Mouse (Mus musculus): ENCODE results near the gene Astl. TPM values are rescaled to one million over a fixed set of nuclear protein-coding genes. Genes with fewer than 3 reads are reported as not detected.

The Astl gene
- polyA plus RNA-seq, 1 experiment, result not detected

- TF ChIP-seq POLR2A (IDR thresholded peaks at IDR 0.05; ENCODE audit: borderline replicate concordance, control insufficient read depth, low read depth, low read length) (no peak), CTCF (IDR thresholded peaks at IDR 0.05; ENCODE audit: control insufficient read depth, insufficient read depth, low read length) (no peak)
- WGBS, result 22% methylated on average over 6 of the region's 6 CpGs
- H3K27ac ChIP-seq (ENCODE audit: control insufficient read depth, insufficient read depth, low read depth, low read length, poor library complexity), result peak overlapping the region; percentile 76
Observed at GRCm38 (mm10) chr2:127314467-127315154, 23.8 kb upstream of the Astl start.

GRCm38 (mm10) chr2:127315155-127315470, 23.3 kb upstream of the Astl start:
- peak overlapping the region; percentile 76 for H3K27ac ChIP-seq (ENCODE audit: control insufficient read depth, insufficient read depth, low read depth, low read length, poor library complexity)
- 94% methylated on average over 1 of the region's 1 CpGs for WGBS
- TF ChIP-seq CTCF (IDR thresholded peaks at IDR 0.05; ENCODE audit: control insufficient read depth, insufficient read depth, low read length), result no peak
- no peak for TF ChIP-seq POLR2A (IDR thresholded peaks at IDR 0.05; ENCODE audit: borderline replicate concordance, control insufficient read depth, low read depth, low read length)
- H3K4me1 ChIP-seq (ENCODE audit: control insufficient read depth, insufficient read depth, low read length), result peaks cover 4% of the 10 kb centered on the region
- H3K4me3 ChIP-seq (replicated peaks; ENCODE audit: control insufficient read depth, low read depth, low read length), result no peak overlapping the region

More at GRCm38 (mm10) chr2:127314467-127315154, 23.8 kb upstream of the Astl start:
- Histone ChIP-seq H3K4me1 (ENCODE audit: control insufficient read depth, insufficient read depth, low read length) (peaks cover 4% of the 10 kb centered on the region), H3K4me3 (replicated peaks; ENCODE audit: control insufficient read depth, low read depth, low read length) (no peak overlapping the region)

- Histone ChIP-seq H3K27ac (ENCODE audit: control insufficient read depth, insufficient read depth, low read depth, low read length, poor library complexity) (no peak overlapping the region), H3K4me1 (ENCODE audit: control insufficient read depth, insufficient read depth, low read length) (peaks cover 3% of the 10 kb centered on the region; the same call in 1 of the 2 replicates), H3K4me3 (replicated peaks; ENCODE audit: control insufficient read depth, low read depth, low read length) (no peak overlapping the region)
- WGBS, result 77% methylated on average over 5 of the region's 5 CpGs
- TF ChIP-seq POLR2A (IDR thresholded peaks at IDR 0.05; ENCODE audit: borderline replicate concordance, control insufficient read depth, low read depth, low read length) (no peak), CTCF (IDR thresholded peaks at IDR 0.05; ENCODE audit: control insufficient read depth, insufficient read depth, low read length) (no peak)
Observed at GRCm38 (mm10) chr2:127316431-127316830, 22.0 kb upstream of the Astl start.

GRCm38 (mm10) chr2:127318136-127318535, 20.3 kb upstream of the Astl start:
- no peak overlapping the region for H3K4me3 ChIP-seq (replicated peaks; ENCODE audit: control insufficient read depth, low read depth, low read length)
- 21% methylated on average over 4 of the region's 4 CpGs for WGBS
- TF ChIP-seq POLR2A (IDR thresholded peaks at IDR 0.05; ENCODE audit: borderline replicate concordance, control insufficient read depth, low read depth, low read length), result no peak
- no peak for TF ChIP-seq CTCF (IDR thresholded peaks at IDR 0.05; ENCODE audit: control insufficient read depth, insufficient read depth, low read length)
- H3K27ac ChIP-seq (ENCODE audit: control insufficient read depth, insufficient read depth, low read depth, low read length, poor library complexity), result no peak overlapping the region
- H3K4me1 ChIP-seq (ENCODE audit: control insufficient read depth, insufficient read depth, low read length), result peaks cover 3% of the 10 kb centered on the region; the same call in 1 of the 2 replicates

GRCm38 (mm10) chr2:127319071-127319470, 19.4 kb upstream of the Astl start:
- Histone ChIP-seq H3K27ac (ENCODE audit: control insufficient read depth, insufficient read depth, low read depth, low read length, poor library complexity) (no peak overlapping the region), H3K4me1 (ENCODE audit: control insufficient read depth, insufficient read depth, low read length) (peaks cover 3% of the 10 kb centered on the region; the same call in 1 of the 2 replicates), H3K4me3 (replicated peaks; ENCODE audit: control insufficient read depth, low read depth, low read length) (no peak overlapping the region)
- 19% methylated on average over 4 of the region's 4 CpGs for WGBS
- TF ChIP-seq CTCF (IDR thresholded peaks at IDR 0.05; ENCODE audit: control insufficient read depth, insufficient read depth, low read length) (no peak), POLR2A (IDR thresholded peaks at IDR 0.05; ENCODE audit: borderline replicate concordance, control insufficient read depth, low read depth, low read length) (no peak)

- no peak overlapping the region for H3K27ac ChIP-seq (ENCODE audit: control insufficient read depth, insufficient read depth, low read depth, low read length, poor library complexity)
- no peak for TF ChIP-seq POLR2A (IDR thresholded peaks at IDR 0.05; ENCODE audit: borderline replicate concordance, control insufficient read depth, low read depth, low read length)
- no peak for TF ChIP-seq CTCF (IDR thresholded peaks at IDR 0.05; ENCODE audit: control insufficient read depth, insufficient read depth, low read length)
- WGBS, result 33% methylated on average over 6 of the region's 6 CpGs
- H3K4me1 ChIP-seq (ENCODE audit: control insufficient read depth, insufficient read depth, low read length), result peaks cover 4% of the 10 kb centered on the region
- no peak overlapping the region for H3K4me3 ChIP-seq (replicated peaks; ENCODE audit: control insufficient read depth, low read depth, low read length)
Observed at GRCm38 (mm10) chr2:127322671-127323285, 15.7 kb upstream of the Astl start.

- TF ChIP-seq CTCF (IDR thresholded peaks at IDR 0.05; ENCODE audit: control insufficient read depth, insufficient read depth, low read length) (no peak), POLR2A (IDR thresholded peaks at IDR 0.05; ENCODE audit: borderline replicate concordance, control insufficient read depth, low read depth, low read length) (no peak)
- Histone ChIP-seq H3K4me3 (replicated peaks; ENCODE audit: control insufficient read depth, low read depth, low read length) (no peak overlapping the region), H3K27ac (ENCODE audit: control insufficient read depth, insufficient read depth, low read depth, low read length, poor library complexity) (no peak overlapping the region), H3K4me1 (ENCODE audit: control insufficient read depth, insufficient read depth, low read length) (peaks cover 9% of the 10 kb centered on the region)
- 78% methylated on average over 1 of the region's 1 CpGs for WGBS
Observed at GRCm38 (mm10) chr2:127323667-127324066, 14.8 kb upstream of the Astl start.

GRCm38 (mm10) chr2:127324456-127324855, 14.0 kb upstream of the Astl start:
- H3K4me1 ChIP-seq (ENCODE audit: control insufficient read depth, insufficient read depth, low read length), result peaks cover 11% of the 10 kb centered on the region
- no peak overlapping the region for H3K4me3 ChIP-seq (replicated peaks; ENCODE audit: control insufficient read depth, low read depth, low read length)
- 31% methylated on average over 7 of the region's 7 CpGs for WGBS
- TF ChIP-seq CTCF (IDR thresholded peaks at IDR 0.05; ENCODE audit: control insufficient read depth, insufficient read depth, low read length) (no peak), POLR2A (IDR thresholded peaks at IDR 0.05; ENCODE audit: borderline replicate concordance, control insufficient read depth, low read depth, low read length) (no peak)
- no peak overlapping the region for H3K27ac ChIP-seq (ENCODE audit: control insufficient read depth, insufficient read depth, low read depth, low read length, poor library complexity)

All from bone marrow, adult 2 months (tissue).